24 mouse cellular contexts compared by ENCODE assay signal in genomic region chr9:41478106-41478848, GRCm38 (mm10).
DNase-seq lines count a peak whose midpoint lies in the region; ATAC-seq and TF ChIP-seq lines count a peak whose summit lies in the region.
"Had no signal": no experiment of that assay in that cellular context is flagged by ENCODE, and none has a peak within 500 bp of the region (broad histone marks: within the 10 kb centered on the region; RNA-seq: fewer than 3 reads in every experiment).

No protein-coding gene starts in this region.

- no peaks in the 10 kb centered on the region for H3K36me3 ChIP-seq in forebrain, postnatal 0 days (ENCODE audit: insufficient read depth)
- no peaks in the 10 kb centered on the region for H3K36me3 ChIP-seq in forebrain, embryonic 10.5 days (replicated peaks)
- no peaks in the 10 kb centered on the region for H3K36me3 ChIP-seq in intestine, postnatal 0 days (ENCODE audit: control insufficient read depth, insufficient read depth)
- H3K36me3 ChIP-seq in intestine, embryonic 16.5 days (ENCODE audit: control insufficient read depth, insufficient read depth, low read length) = no peaks in the 10 kb centered on the region
- peaks cover 5% of the 10 kb centered on the region; the same call in 1 of the 2 replicates for H3K36me3 ChIP-seq in midbrain, embryonic 14.5 days (ENCODE audit: control insufficient read depth, insufficient read depth, low read length)
- no peaks in the 10 kb centered on the region for H3K36me3 ChIP-seq in midbrain, embryonic 11.5 days (ENCODE audit: control insufficient read depth, insufficient read depth, low read length)
- H3K36me3 ChIP-seq in stomach, postnatal 0 days (ENCODE audit: control insufficient read depth, insufficient read depth, low read length) = no peaks in the 10 kb centered on the region
- H3K36me3 ChIP-seq: G1E; heart, embryonic 13.5 days; liver, embryonic 12.5 days; lung, embryonic 15.5 days had no signal

- peak; percentile 32; the same call in 1 of the 2 replicates for TF ChIP-seq CTCF in forebrain, postnatal 0 days (IDR thresholded peaks at IDR 0.05; ENCODE audit: low read depth)
- TF ChIP-seq CTCF in intestine, postnatal 0 days (IDR thresholded peaks at IDR 0.05; ENCODE audit: low read depth) = peak; percentile 41
- peak; percentile 47 for TF ChIP-seq CTCF in stomach, postnatal 0 days (IDR thresholded peaks at IDR 0.05; ENCODE audit: low read depth)

- H3K9me3 ChIP-seq in forebrain, postnatal 0 days (ENCODE audit: low read length) = no peaks in the 10 kb centered on the region
- H3K9me3 ChIP-seq in forebrain, embryonic 10.5 days = no peaks in the 10 kb centered on the region
- no peaks in the 10 kb centered on the region for H3K9me3 ChIP-seq in intestine, postnatal 0 days (ENCODE audit: control insufficient read depth)
- H3K9me3 ChIP-seq in intestine, embryonic 16.5 days (ENCODE audit: control insufficient read depth, low read length) = no peaks in the 10 kb centered on the region
- no peaks in the 10 kb centered on the region for H3K9me3 ChIP-seq in midbrain, embryonic 14.5 days (ENCODE audit: control insufficient read depth, low read length)
- no peaks in the 10 kb centered on the region for H3K9me3 ChIP-seq in midbrain, embryonic 11.5 days (ENCODE audit: control insufficient read depth, low read length)
- no peaks in the 10 kb centered on the region for H3K9me3 ChIP-seq in stomach, postnatal 0 days (ENCODE audit: control insufficient read depth, low read length)
- H3K9me3 ChIP-seq: G1E; heart, embryonic 13.5 days; limb, embryonic 12.5 days; liver, embryonic 12.5 days; lung, embryonic 15.5 days; midbrain, embryonic 13.5 days had no signal

- no peak overlapping the region for H3K9ac ChIP-seq in forebrain, postnatal 0 days
- H3K9ac ChIP-seq in intestine, postnatal 0 days (ENCODE audit: low read depth, low read length) = no peak overlapping the region
- no peak overlapping the region for H3K9ac ChIP-seq in intestine, embryonic 16.5 days (ENCODE audit: low read depth, low read length)
- no peak overlapping the region for H3K9ac ChIP-seq in midbrain, embryonic 14.5 days (replicated peaks; ENCODE audit: low read length)
- no peak overlapping the region for H3K9ac ChIP-seq in midbrain, embryonic 11.5 days (ENCODE audit: low read length)
- no peak overlapping the region for H3K9ac ChIP-seq in stomach, postnatal 0 days (ENCODE audit: low read length)
- H3K9ac ChIP-seq: heart, embryonic 13.5 days; limb, embryonic 12.5 days; liver, embryonic 12.5 days; lung, embryonic 15.5 days; midbrain, embryonic 13.5 days had no signal

- H3K4me1 ChIP-seq in forebrain, postnatal 0 days (ENCODE audit: insufficient read depth) = peaks cover 17% of the 10 kb centered on the region
- peaks cover 21% of the 10 kb centered on the region for H3K4me1 ChIP-seq in forebrain, embryonic 10.5 days
- no peaks in the 10 kb centered on the region for H3K4me1 ChIP-seq in intestine, postnatal 0 days (replicated peaks; ENCODE audit: control insufficient read depth, insufficient read depth, low read length)
- no peaks in the 10 kb centered on the region for H3K4me1 ChIP-seq in intestine, embryonic 16.5 days (ENCODE audit: control insufficient read depth, insufficient read depth, low read length)
- H3K4me1 ChIP-seq in midbrain, embryonic 14.5 days (ENCODE audit: control insufficient read depth, insufficient read depth, low read length) = peaks cover 16% of the 10 kb centered on the region
- H3K4me1 ChIP-seq in midbrain, embryonic 11.5 days (ENCODE audit: control insufficient read depth, insufficient read depth, low read length) = peaks cover 12% of the 10 kb centered on the region; the same call in 1 of the 2 replicates
- peaks cover 3% of the 10 kb centered on the region; the same call in 1 of the 2 replicates for H3K4me1 ChIP-seq in stomach, postnatal 0 days (replicated peaks; ENCODE audit: control insufficient read depth, insufficient read depth)
- H3K4me1 ChIP-seq: liver, embryonic 12.5 days had no signal

- DNase-seq in forebrain, postnatal 0 days = no peak
- no peak for DNase-seq in forebrain, embryonic 10.5 days (ENCODE audit: extremely low spot score, low spot score)
- peak; percentile 30 for DNase-seq in midbrain, embryonic 14.5 days
- DNase-seq in midbrain, embryonic 11.5 days (ENCODE audit: low spot score, missing footprints) = no peak
- DNase-seq in stomach, postnatal 0 days (ENCODE audit: low spot score) = no peak
- DNase-seq: adrenal gland, postnatal 25 days; cerebellum, adult 18-20 months; cerebellum, postnatal 36 days; gastrocnemius, postnatal 25 days; kidney, adult 2 months; kidney, postnatal 14 days; layer of hippocampus, adult 9-11 months; right cerebral cortex, postnatal 4 days; thymus, postnatal 14 days had no signal

- no peaks in the 10 kb centered on the region for H3K27me3 ChIP-seq in forebrain, postnatal 0 days (ENCODE audit: insufficient read depth, low read length)
- no peaks in the 10 kb centered on the region for H3K27me3 ChIP-seq in forebrain, embryonic 10.5 days (ENCODE audit: poor library complexity, severe bottlenecking)
- no peaks in the 10 kb centered on the region for H3K27me3 ChIP-seq in intestine, postnatal 0 days (replicated peaks; ENCODE audit: control insufficient read depth, insufficient read depth, low read length)
- H3K27me3 ChIP-seq in intestine, embryonic 16.5 days (replicated peaks; ENCODE audit: control insufficient read depth, insufficient read depth, low read length) = no peaks in the 10 kb centered on the region
- H3K27me3 ChIP-seq in midbrain, embryonic 14.5 days (ENCODE audit: control insufficient read depth, insufficient read depth, low read length) = no peaks in the 10 kb centered on the region
- H3K27me3 ChIP-seq in midbrain, embryonic 11.5 days (ENCODE audit: control insufficient read depth, insufficient read depth, low read length) = no peaks in the 10 kb centered on the region
- H3K27me3 ChIP-seq in stomach, postnatal 0 days (ENCODE audit: control insufficient read depth, insufficient read depth, low read length) = no peaks in the 10 kb centered on the region
- H3K27me3 ChIP-seq: heart, embryonic 13.5 days; limb, embryonic 12.5 days; liver, embryonic 12.5 days; lung, embryonic 15.5 days; midbrain, embryonic 13.5 days had no signal

- ATAC-seq in forebrain, postnatal 0 days = no peak
- ATAC-seq in intestine, postnatal 0 days = no peak
- no peak for ATAC-seq in intestine, embryonic 16.5 days
- no peak for ATAC-seq in midbrain, embryonic 14.5 days (ENCODE audit: low FRiP score, low TSS enrichment)
- no peak for ATAC-seq in midbrain, embryonic 11.5 days (ENCODE audit: low FRiP score)
- ATAC-seq in stomach, postnatal 0 days (ENCODE audit: low FRiP score, low TSS enrichment) = no peak
- ATAC-seq: forebrain, embryonic 14.5 days; liver, embryonic 12.5 days; midbrain, embryonic 13.5 days had no signal

- no peak overlapping the region for H3K4me3 ChIP-seq in forebrain, postnatal 0 days (ENCODE audit: low read depth, low read length)
- H3K4me3 ChIP-seq in forebrain, embryonic 10.5 days = no peak overlapping the region
- no peak overlapping the region for H3K4me3 ChIP-seq in intestine, postnatal 0 days (ENCODE audit: low read depth, low read length)
- H3K4me3 ChIP-seq in intestine, embryonic 16.5 days (ENCODE audit: low read length) = no peak overlapping the region
- H3K4me3 ChIP-seq in midbrain, embryonic 14.5 days (replicated peaks; ENCODE audit: low read depth, low read length) = no peak overlapping the region
- no peak overlapping the region for H3K4me3 ChIP-seq in midbrain, embryonic 11.5 days (ENCODE audit: low read depth, low read length)
- no peak overlapping the region for H3K4me3 ChIP-seq in stomach, postnatal 0 days (ENCODE audit: low read depth, low read length)
- H3K4me3 ChIP-seq: erythroblast, embryonic 14.5 days; heart, embryonic 13.5 days; limb, embryonic 12.5 days; liver, embryonic 12.5 days; lung, embryonic 15.5 days; midbrain, embryonic 13.5 days had no signal

- no peak overlapping the region for H3K27ac ChIP-seq in forebrain, postnatal 0 days (ENCODE audit: low read depth, low read length)
- no peak overlapping the region for H3K27ac ChIP-seq in forebrain, embryonic 10.5 days
- H3K27ac ChIP-seq in intestine, postnatal 0 days (ENCODE audit: low read depth, low read length) = no peak overlapping the region
- no peak overlapping the region for H3K27ac ChIP-seq in intestine, embryonic 16.5 days (ENCODE audit: low read length)
- H3K27ac ChIP-seq in midbrain, embryonic 14.5 days (replicated peaks; ENCODE audit: low read depth, low read length) = 0 out of 2 replicates have a peak overlapping the region, but pooled peaks have one; percentile 5
- no peak overlapping the region for H3K27ac ChIP-seq in midbrain, embryonic 11.5 days (ENCODE audit: low read depth, low read length)
- H3K27ac ChIP-seq in stomach, postnatal 0 days (replicated peaks) = no peak overlapping the region
- H3K27ac ChIP-seq: heart, embryonic 13.5 days; limb, embryonic 12.5 days; liver, embryonic 12.5 days; lung, embryonic 15.5 days; midbrain, embryonic 13.5 days had no signal

- WGBS in forebrain, postnatal 0 days = 83% methylated on average over 7 of the region's 7 CpGs
- WGBS in forebrain, embryonic 10.5 days = 85% methylated on average over 7 of the region's 7 CpGs
- 80% methylated on average over 7 of the region's 7 CpGs for WGBS in intestine, postnatal 0 days
- WGBS in intestine, embryonic 16.5 days = 84% methylated on average over 7 of the region's 7 CpGs
- 62% methylated on average over 7 of the region's 7 CpGs for WGBS in midbrain, embryonic 14.5 days
- whole genome bisulfite sequencing in midbrain, embryonic 11.5 days = 74% methylated on average over 7 of the region's 7 CpGs
- WGBS in stomach, postnatal 0 days = 87% methylated on average over 7 of the region's 7 CpGs

- TF ChIP-seq EP300 in stomach, postnatal 0 days (optimal IDR thresholded peaks at IDR 0.05) = no peak

- no peak overlapping the region for H3K4me2 ChIP-seq in forebrain, postnatal 0 days (ENCODE audit: low read depth)
- no peak overlapping the region for H3K4me2 ChIP-seq in intestine, postnatal 0 days (replicated peaks; ENCODE audit: low read depth)
- H3K4me2 ChIP-seq in intestine, embryonic 16.5 days (ENCODE audit: low read depth, low read length) = no peak overlapping the region
- H3K4me2 ChIP-seq in midbrain, embryonic 14.5 days (ENCODE audit: low read length) = no peak overlapping the region
- no peak overlapping the region for H3K4me2 ChIP-seq in midbrain, embryonic 11.5 days
- H3K4me2 ChIP-seq in stomach, postnatal 0 days (replicated peaks; ENCODE audit: low read depth) = no peak overlapping the region
- H3K4me2 ChIP-seq: heart, embryonic 13.5 days; limb, embryonic 12.5 days; liver, embryonic 12.5 days; lung, embryonic 15.5 days; midbrain, embryonic 13.5 days had no signal
